Mouse (Mus musculus): ENCODE measurements around the gene Mobp. TPM values are rescaled to one million over a fixed set of nuclear protein-coding genes. Genes with fewer than 3 reads are reported as not detected.
A peak's percentile ranks its signal among the peaks of the same experiment; 100 is the strongest.

Mobp gene
- polyA plus RNA-seq, 1 experiment from 2014 or later: not detected

GRCm38 (mm10) chr9:120131784-120132288 is 17.7 kb upstream of the Mobp start:
- Histone ChIP-seq H3K36me3 (ENCODE audit: control insufficient read depth, insufficient read depth, low read length) (peaks cover 19% of the 10 kb centered on the region), H3K27me3 (ENCODE audit: control insufficient read depth, insufficient read depth, low read length) (no peaks in the 10 kb centered on the region), H3K4me2 (replicated peaks; ENCODE audit: low read depth, low read length) (no peak overlapping the region), H3K4me1 (replicated peaks; ENCODE audit: control insufficient read depth, insufficient read depth, low read length) (peaks cover 6% of the 10 kb centered on the region), H3K9ac (ENCODE audit: low read depth, low read length) (no peak overlapping the region), H3K27ac (ENCODE audit: low read depth, low read length) (no peak overlapping the region), H3K4me3 (ENCODE audit: low read depth, low read length) (no peak overlapping the region), H3K9me3 (ENCODE audit: control insufficient read depth, low read length) (no peaks in the 10 kb centered on the region)
- no peak for DNase-seq (ENCODE audit: low spot score)
- ATAC-seq (ENCODE audit: low FRiP score): no peak
- 92% methylated on average over 3 of the region's 3 CpGs for WGBS

- no peak for ATAC-seq (ENCODE audit: low FRiP score)
- WGBS: 45% methylated on average over 8 of the region's 8 CpGs
- H3K9ac ChIP-seq (ENCODE audit: low read depth, low read length): no peak overlapping the region
Observed at GRCm38 (mm10) chr9:120132980-120133754, 16.3 kb upstream of the Mobp start.

GRCm38 (mm10) chr9:120133755-120134475 is 15.6 kb upstream of the Mobp start:
- no peaks in the 10 kb centered on the region for H3K9me3 ChIP-seq (ENCODE audit: control insufficient read depth, low read length)
- peaks cover 19% of the 10 kb centered on the region for H3K36me3 ChIP-seq (ENCODE audit: control insufficient read depth, insufficient read depth, low read length)
- H3K4me3 ChIP-seq (ENCODE audit: low read depth, low read length): no peak overlapping the region
- DNase-seq (ENCODE audit: low spot score): no peak
- H3K4me2 ChIP-seq (replicated peaks; ENCODE audit: low read depth, low read length): no peak overlapping the region
- peaks cover under 1% of the 10 kb centered on the region; the same call in 1 of the 2 replicates for H3K4me1 ChIP-seq (replicated peaks; ENCODE audit: control insufficient read depth, insufficient read depth, low read length)
- H3K27me3 ChIP-seq (ENCODE audit: control insufficient read depth, insufficient read depth, low read length): no peaks in the 10 kb centered on the region
- WGBS: 62% methylated on average over 6 of the region's 6 CpGs
- H3K9ac ChIP-seq (ENCODE audit: low read depth, low read length): no peak overlapping the region
- no peak for ATAC-seq (ENCODE audit: low FRiP score)
- H3K27ac ChIP-seq (ENCODE audit: low read depth, low read length): no peak overlapping the region

More at GRCm38 (mm10) chr9:120132980-120133754, 16.3 kb upstream of the Mobp start:
- H3K4me1 ChIP-seq (replicated peaks; ENCODE audit: control insufficient read depth, insufficient read depth, low read length): peaks cover 6% of the 10 kb centered on the region
- H3K36me3 ChIP-seq (ENCODE audit: control insufficient read depth, insufficient read depth, low read length): peaks cover 19% of the 10 kb centered on the region
- no peak for DNase-seq (ENCODE audit: low spot score)
- no peak overlapping the region for H3K27ac ChIP-seq (ENCODE audit: low read depth, low read length)
- no peaks in the 10 kb centered on the region for H3K27me3 ChIP-seq (ENCODE audit: control insufficient read depth, insufficient read depth, low read length)
- H3K9me3 ChIP-seq (ENCODE audit: control insufficient read depth, low read length): no peaks in the 10 kb centered on the region
- no peak overlapping the region for H3K4me2 ChIP-seq (replicated peaks; ENCODE audit: low read depth, low read length)
- no peak overlapping the region for H3K4me3 ChIP-seq (ENCODE audit: low read depth, low read length)

GRCm38 (mm10) chr9:120134529-120135160 is 14.9 kb upstream of the Mobp start:
- Histone ChIP-seq H3K4me3 (ENCODE audit: low read depth, low read length) (no peak overlapping the region), H3K9ac (ENCODE audit: low read depth, low read length) (no peak overlapping the region), H3K9me3 (ENCODE audit: control insufficient read depth, low read length) (no peaks in the 10 kb centered on the region), H3K27me3 (ENCODE audit: control insufficient read depth, insufficient read depth, low read length) (no peaks in the 10 kb centered on the region), H3K4me1 (replicated peaks; ENCODE audit: control insufficient read depth, insufficient read depth, low read length) (no peaks in the 10 kb centered on the region), H3K4me2 (replicated peaks; ENCODE audit: low read depth, low read length) (no peak overlapping the region), H3K27ac (ENCODE audit: low read depth, low read length) (no peak overlapping the region), H3K36me3 (ENCODE audit: control insufficient read depth, insufficient read depth, low read length) (peaks cover 14% of the 10 kb centered on the region; the same call in 1 of the 2 replicates)
- no peak for DNase-seq (ENCODE audit: low spot score)
- no peak for ATAC-seq (ENCODE audit: low FRiP score)
- WGBS: 83% methylated on average over 12 of the region's 13 CpGs

GRCm38 (mm10) chr9:120135454-120135853 is 14.1 kb upstream of the Mobp start:
- no peak overlapping the region for H3K4me3 ChIP-seq (ENCODE audit: low read depth, low read length)
- H3K27ac ChIP-seq (ENCODE audit: low read depth, low read length): no peak overlapping the region
- H3K9me3 ChIP-seq (ENCODE audit: control insufficient read depth, low read length): no peaks in the 10 kb centered on the region
- H3K9ac ChIP-seq (ENCODE audit: low read depth, low read length): no peak overlapping the region
- H3K4me2 ChIP-seq (replicated peaks; ENCODE audit: low read depth, low read length): no peak overlapping the region
- no peak for DNase-seq (ENCODE audit: low spot score)
- H3K36me3 ChIP-seq (ENCODE audit: control insufficient read depth, insufficient read depth, low read length): peaks cover 11% of the 10 kb centered on the region; the same call in 1 of the 2 replicates
- no peaks in the 10 kb centered on the region for H3K27me3 ChIP-seq (ENCODE audit: control insufficient read depth, insufficient read depth, low read length)
- 92% methylated on average over 11 of the region's 11 CpGs for WGBS
- no peaks in the 10 kb centered on the region for H3K4me1 ChIP-seq (replicated peaks; ENCODE audit: control insufficient read depth, insufficient read depth, low read length)
- ATAC-seq (ENCODE audit: low FRiP score): no peak

- Histone ChIP-seq H3K36me3 (ENCODE audit: control insufficient read depth, insufficient read depth, low read length) (no peaks in the 10 kb centered on the region), H3K9me3 (ENCODE audit: control insufficient read depth, low read length) (no peaks in the 10 kb centered on the region), H3K27ac (ENCODE audit: low read depth, low read length) (no peak overlapping the region), H3K9ac (ENCODE audit: low read depth, low read length) (no peak overlapping the region), H3K27me3 (ENCODE audit: control insufficient read depth, insufficient read depth, low read length) (no peaks in the 10 kb centered on the region), H3K4me3 (ENCODE audit: low read depth, low read length) (no peak overlapping the region), H3K4me1 (replicated peaks; ENCODE audit: control insufficient read depth, insufficient read depth, low read length) (no peaks in the 10 kb centered on the region), H3K4me2 (replicated peaks; ENCODE audit: low read depth, low read length) (no peak overlapping the region)
- 17% methylated on average over 4 of the region's 4 CpGs for WGBS
- DNase-seq (ENCODE audit: low spot score) (peak; percentile 90), ATAC-seq (ENCODE audit: low FRiP score) (no peak)
Observed at GRCm38 (mm10) chr9:120140652-120141051, 8.9 kb upstream of the Mobp start.

GRCm38 (mm10) chr9:120144474-120144873 is 5.0 kb upstream of the Mobp start:
- H3K4me3 ChIP-seq (ENCODE audit: low read depth, low read length): no peak overlapping the region
- no peaks in the 10 kb centered on the region for H3K36me3 ChIP-seq (ENCODE audit: control insufficient read depth, insufficient read depth, low read length)
- no peak overlapping the region for H3K9ac ChIP-seq (ENCODE audit: low read depth, low read length)
- 84% methylated on average over 13 of the region's 13 CpGs for WGBS
- ATAC-seq (ENCODE audit: low FRiP score) (no peak), DNase-seq (ENCODE audit: low spot score) (no peak)
- H3K27ac ChIP-seq (ENCODE audit: low read depth, low read length): no peak overlapping the region
- H3K4me1 ChIP-seq (replicated peaks; ENCODE audit: control insufficient read depth, insufficient read depth, low read length): no peaks in the 10 kb centered on the region
- H3K4me2 ChIP-seq (replicated peaks; ENCODE audit: low read depth, low read length): no peak overlapping the region
- H3K9me3 ChIP-seq (ENCODE audit: control insufficient read depth, low read length): no peaks in the 10 kb centered on the region
- no peaks in the 10 kb centered on the region for H3K27me3 ChIP-seq (ENCODE audit: control insufficient read depth, insufficient read depth, low read length)

GRCm38 (mm10) chr9:120151152-120151551 is 1.6 kb downstream of the Mobp start:
- Histone ChIP-seq H3K4me2 (replicated peaks; ENCODE audit: low read depth, low read length) (no peak overlapping the region), H3K4me1 (replicated peaks; ENCODE audit: control insufficient read depth, insufficient read depth, low read length) (no peaks in the 10 kb centered on the region), H3K36me3 (ENCODE audit: control insufficient read depth, insufficient read depth, low read length) (no peaks in the 10 kb centered on the region), H3K9me3 (ENCODE audit: control insufficient read depth, low read length) (no peaks in the 10 kb centered on the region), H3K27ac (ENCODE audit: low read depth, low read length) (no peak overlapping the region), H3K4me3 (ENCODE audit: low read depth, low read length) (no peak overlapping the region), H3K9ac (ENCODE audit: low read depth, low read length) (no peak overlapping the region), H3K27me3 (ENCODE audit: control insufficient read depth, insufficient read depth, low read length) (no peaks in the 10 kb centered on the region)
- 81% methylated on average over 5 of the region's 5 CpGs for WGBS
- DNase-seq (ENCODE audit: low spot score) (no peak), ATAC-seq (ENCODE audit: low FRiP score) (no peak)

All from hindbrain, embryonic 11.5 days (tissue).